Mouse (Mus musculus) heart, adult 9 months (tissue): Measurements from ENCODE around the gene Ccn5.

ENCODE experiments used
- DNase-seq, 2 experiments: peaks; one replicate each; pipeline ENCODE4 v3.0.0; 2022; ENCODE audit warnings: low spot score in 2 of 2

The Ccn5 gene

DNA sequence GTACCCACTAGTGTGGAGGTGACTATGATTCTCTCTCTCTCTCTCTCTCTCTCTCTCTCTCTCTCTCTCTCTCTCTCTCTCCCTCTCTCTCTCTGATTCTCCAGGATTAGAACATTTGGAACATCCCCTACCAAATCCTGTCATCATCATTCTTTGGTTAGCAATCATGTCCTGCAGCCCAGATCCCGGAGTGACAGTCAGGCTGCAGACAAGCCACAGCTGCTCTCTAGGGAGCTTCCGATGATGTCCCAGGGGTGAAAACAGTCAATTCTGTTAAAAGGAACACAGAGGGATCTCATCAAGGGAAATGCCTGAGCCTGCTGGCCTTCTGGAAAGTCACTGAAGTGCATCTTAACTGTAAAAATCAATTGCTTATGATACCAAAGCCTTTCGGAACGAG, 21.4 kb downstream of the Ccn5 start:
- DNase-seq, result no peak

DNA sequence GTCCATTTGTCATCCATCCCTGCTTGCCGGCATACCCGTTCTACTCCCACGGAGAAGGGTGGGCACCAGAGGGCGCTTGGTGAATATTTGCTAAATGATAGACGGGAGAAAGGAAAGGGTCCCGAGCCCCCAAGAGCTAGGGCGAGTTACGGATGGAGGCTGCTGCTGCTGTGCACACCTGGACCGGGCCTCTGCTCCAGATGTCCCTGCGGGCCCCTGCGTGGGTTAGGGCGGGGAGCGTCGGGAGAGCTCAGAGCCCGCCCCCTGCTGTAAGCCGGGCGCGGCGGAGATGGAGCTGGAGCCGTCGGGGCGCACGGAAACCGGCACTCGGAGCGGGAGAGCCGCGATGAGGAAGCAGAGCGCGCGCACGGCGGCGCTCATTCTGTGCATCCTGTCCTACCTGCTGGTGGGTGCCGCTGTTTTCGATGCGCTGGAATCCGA, 32.8 kb downstream of the Ccn5 start, which contains the start of gene Kcnk15:
Gene Kcnk15 (plus strand): TSS at position 191 of the 441 bp plus-strand sequence.
- DNase-seq, result no peak

DNA sequence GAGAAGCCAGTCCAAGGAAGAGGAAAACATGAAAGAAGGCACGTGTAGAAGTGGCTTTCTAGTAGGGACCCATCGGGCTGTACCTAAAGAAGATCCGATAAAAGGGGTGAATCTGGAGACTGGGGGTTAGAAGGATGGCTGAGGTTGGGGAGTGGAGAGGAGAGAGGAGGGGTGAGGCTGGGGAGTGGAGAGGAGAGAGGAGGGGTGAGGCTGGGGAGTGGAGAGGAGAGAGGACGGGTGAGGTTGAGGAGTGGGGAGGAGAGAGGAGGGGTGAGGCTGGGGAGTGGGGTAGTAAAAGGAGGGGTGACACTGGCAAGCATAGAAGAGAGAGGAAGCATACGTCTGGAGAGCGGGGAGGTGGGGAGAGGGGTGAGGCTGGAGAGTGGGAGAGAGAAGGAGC, 36.6 kb downstream of the Ccn5 start:
- no peak for DNase-seq

DNA sequence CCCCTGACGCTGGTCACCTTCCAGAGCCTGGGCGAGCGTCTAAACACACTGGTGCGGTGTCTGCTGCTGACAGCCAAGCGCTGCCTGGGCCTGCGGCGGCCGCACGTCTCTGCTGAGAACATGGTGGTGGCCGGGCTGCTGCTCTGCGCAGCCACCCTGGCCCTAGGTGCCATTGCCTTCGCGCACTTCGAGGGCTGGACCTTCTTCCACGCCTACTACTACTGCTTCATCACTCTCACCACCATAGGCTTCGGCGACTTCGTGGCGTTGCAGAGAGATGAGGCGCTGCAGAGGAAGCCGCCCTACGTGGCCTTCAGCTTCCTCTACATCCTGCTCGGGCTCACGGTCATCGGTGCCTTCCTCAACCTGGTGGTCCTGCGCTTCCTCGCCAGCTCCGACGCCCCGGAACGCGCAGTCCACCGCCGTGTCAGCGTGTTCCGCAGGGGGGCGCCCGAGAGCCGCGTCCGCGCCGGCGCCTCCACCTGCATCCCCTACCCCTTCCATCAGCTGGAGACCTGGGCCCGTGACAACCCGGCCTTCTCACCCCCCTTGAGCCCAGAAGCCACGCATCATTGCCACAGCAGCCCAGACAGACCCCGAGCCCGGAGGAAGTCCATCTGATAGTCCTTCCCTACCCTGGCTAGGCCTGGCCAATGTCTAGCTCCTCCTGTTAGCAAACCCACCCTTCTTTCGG, 37.7 kb downstream of the Ccn5 start:
- DNase-seq, result no peak

DNA sequence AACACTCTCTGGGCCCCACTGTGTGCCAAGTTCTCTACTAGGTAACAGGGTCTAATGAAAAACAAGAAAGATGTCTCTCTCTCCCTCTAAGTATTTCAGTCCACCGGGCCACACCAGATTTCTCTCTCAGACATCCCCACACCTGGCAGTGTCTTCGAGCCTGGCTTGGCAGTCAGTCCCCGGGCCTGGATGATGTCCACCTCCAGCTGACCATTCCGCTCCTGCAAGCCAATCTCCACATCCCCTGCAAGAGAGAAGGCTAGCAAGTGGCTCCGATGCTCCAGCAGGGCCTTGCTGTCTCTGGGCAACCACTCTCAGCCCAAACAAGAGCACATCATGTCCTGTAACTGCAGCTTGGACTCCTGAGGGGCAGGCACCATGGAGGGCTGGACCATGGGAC, 44.6 kb downstream of the Ccn5 start:
- no peak for DNase-seq

DNA sequence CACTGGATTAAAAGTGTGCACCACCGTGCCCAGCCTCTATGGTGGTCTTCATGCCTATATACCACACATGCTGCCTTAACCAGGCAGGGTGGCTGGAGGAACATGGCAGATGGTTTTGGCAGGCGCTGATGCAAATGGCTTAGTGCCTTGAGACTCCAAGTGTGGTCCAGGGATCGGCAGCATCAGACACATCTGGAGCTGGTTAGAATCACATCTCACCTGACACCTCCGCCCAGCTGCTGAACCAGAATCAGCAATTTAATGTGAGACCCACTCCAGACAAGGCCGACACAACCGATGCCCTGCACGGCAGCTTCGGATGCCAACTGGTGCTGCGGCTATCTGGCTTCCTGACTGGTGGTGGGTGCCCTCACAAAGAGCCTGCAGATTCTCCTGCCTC, 45.4 kb downstream of the Ccn5 start:
- DNase-seq, result no peak

DNA sequence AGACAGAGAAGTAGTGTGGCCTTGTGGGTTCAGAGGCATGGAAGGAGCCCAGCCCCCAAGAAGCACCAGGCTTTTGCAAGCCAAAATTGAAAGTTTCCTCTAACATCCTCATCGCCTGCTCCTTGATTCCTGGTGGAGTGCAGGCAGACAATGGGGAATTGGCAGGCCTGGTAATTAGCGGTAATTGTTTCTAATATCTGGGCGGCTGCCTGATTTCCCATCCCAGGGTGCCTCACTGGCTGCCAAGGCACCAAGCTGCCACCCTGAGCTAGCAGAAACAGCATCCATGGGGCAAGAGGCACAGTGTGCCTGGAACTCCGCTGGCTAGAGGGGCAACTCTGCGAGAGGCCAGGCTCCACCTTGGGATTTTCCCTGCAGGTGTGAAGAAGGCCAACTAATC, 49.1 kb downstream of the Ccn5 start:
- no peak for DNase-seq

DNA sequence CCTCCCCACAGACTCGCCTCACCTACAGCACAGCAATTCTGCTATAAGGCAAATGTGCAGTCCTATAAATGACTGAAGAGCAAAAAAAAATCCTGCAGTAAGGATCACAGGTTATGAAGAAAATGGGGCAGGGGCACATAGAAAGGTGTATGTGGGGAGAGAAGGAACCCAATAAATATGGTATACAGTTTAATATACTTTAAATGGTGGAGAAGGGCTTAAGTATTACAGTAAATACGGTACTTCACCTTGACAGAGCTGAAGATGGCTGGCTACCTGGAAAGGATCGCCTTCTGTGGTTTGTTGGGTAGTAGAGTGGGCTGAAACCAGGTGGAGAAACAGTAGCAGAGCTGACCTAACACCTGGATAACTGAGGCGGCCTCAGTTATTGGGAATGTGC, 50.6 kb downstream of the Ccn5 start:
- no peak for DNase-seq

DNA sequence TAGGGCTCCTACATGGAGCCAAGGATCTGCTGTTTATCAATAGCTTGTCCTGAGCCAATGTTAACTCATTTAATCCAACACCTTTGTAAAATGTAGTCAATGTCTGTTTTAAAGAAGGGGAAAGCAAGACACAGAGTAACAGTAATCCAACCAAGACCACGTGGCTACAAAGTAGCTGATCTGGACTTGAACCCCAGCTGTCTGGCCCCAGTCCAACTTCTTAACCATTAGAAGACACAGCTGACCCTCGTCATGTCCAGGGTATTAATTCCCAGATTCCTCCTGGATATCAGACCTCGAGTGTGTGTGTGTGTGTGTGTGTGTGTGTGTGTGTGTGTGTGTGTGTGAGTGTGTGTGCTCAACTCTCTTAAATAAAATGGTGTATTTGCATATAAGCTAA, 51.2 kb downstream of the Ccn5 start:
- no peak for DNase-seq

DNA sequence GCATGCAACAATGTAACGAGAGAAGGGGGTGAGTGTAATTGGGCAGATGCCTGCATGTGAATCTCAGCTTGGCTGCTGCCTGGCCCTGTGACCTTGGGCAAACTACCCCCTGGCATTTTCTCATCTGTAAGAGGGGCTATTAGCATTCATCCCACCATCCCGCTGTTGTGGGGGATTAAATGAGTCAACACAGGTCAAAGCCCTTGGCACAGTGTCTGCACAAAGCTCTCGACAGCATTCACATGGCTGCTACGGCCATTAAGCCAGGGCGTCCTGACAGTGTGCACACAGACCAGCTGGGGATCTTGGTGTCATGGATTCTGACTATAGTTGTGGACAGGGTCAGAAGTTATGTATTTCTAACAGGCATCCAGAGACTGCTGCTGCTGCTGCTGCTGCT, 54.2 kb downstream of the Ccn5 start:
- no peak for DNase-seq

DNA sequence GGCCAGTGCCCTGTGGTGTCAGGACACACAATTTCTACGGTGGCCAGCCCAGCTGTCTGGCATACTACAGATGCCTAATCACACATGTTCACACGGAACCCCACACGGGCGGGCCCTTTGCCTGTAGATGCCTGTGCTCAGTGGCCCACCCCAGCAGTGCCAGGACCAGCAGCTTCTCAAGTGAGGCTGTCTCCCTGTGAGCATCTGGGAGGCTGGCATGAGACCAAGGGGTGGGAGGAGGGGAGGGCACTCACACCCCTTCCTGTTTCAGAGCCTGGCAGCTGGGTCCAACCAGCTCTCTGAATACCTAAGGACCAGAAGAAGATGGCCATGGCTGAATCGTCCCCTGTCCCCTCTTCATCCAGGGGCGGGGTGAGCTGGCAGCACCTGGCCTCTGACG, 54.8 kb downstream of the Ccn5 start:
- DNase-seq, result no peak

DNA sequence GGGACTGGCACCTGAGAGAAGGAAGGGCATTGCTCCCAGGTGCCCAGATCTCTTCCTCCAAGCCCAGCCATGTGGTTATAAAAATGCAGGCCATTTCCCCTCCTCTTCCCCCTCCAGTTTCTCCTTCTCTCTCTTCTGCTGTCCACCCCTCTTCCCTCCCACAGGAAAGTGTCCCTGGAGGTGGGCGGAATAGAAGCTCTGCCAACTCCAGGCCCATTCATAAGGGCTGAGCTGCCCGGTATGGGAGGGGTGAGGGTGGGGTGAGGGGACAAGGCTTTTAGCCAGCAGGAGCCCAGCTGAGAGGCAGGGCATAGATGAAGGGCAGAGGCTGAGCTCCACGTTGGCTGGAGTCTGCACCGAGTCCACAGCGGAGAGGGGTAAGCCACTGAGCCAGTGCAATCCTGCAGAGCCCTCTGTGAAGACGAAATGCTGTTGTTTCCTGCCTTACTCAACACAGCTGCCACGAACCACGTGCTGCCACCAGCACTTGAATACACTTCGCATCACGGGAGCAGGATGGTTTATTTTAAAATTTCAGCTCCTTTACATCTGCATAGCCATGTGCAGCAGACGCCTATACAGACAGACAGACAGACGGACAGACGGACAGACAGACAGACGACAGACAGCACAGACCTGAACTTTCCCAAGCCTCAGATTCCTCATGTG, 56.3 kb downstream of the Ccn5 start:
- DNase-seq, result no peak

DNA sequence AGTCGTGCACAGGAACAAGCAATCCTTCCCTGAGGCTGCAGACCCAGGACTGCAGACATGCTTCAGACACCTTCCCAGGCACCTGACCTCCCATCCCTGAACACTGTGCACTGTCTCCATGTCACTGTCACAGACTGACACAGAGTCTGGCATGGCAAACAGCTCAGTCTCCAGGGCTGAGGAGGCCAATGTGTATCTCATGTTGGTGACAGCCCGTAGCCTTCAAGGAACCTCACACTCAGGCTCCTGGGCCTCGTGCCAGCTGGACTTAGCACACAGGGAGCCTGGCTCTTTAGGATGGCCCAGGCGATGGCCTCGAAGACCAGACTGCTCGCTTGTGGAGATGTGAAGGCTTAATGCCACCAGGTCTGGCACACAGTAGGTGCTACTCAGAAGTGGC, 60.2 kb downstream of the Ccn5 start:
- DNase-seq, result no peak
